Mouse (Mus musculus): Measurements from ENCODE around the gene Dirc2. TPM values are rescaled to one million over a fixed set of nuclear protein-coding genes. Genes with fewer than 3 reads are reported as not detected.

Gene Dirc2
- polyA plus RNA-seq, 1 experiment from 2014 or later = 16.0 TPM

GRCm38 (mm10) chr16:35765449-35765848 lies 3.7 kb downstream of the Dirc2 start:
- DNase-seq = no peak
- ATAC-seq (ENCODE audit: insufficient read depth) = no peak
- WGBS = 58% methylated on average over 2 of the region's 2 CpGs

GRCm38 (mm10) chr16:35764941-35765340 lies 4.2 kb downstream of the Dirc2 start:
- Histone ChIP-seq H3K9ac (no peak overlapping the region), H3K4me1 (ENCODE audit: insufficient read depth) (no peaks in the 10 kb centered on the region), H3K27ac (ENCODE audit: low read depth) (no peak overlapping the region), H3K9me3 (ENCODE audit: low read depth, low read length) (no peaks in the 10 kb centered on the region), H3K36me3 (ENCODE audit: insufficient read depth) (no peaks in the 10 kb centered on the region), H3K4me2 (no peak overlapping the region), H3K4me3 (ENCODE audit: low read depth, low read length) (no peak overlapping the region), H3K27me3 (ENCODE audit: insufficient read depth, low read length) (no peaks in the 10 kb centered on the region)
- ATAC-seq (ENCODE audit: insufficient read depth) (no peak), DNase-seq (no peak)
- no peak for TF ChIP-seq CTCF (IDR thresholded peaks at IDR 0.05; ENCODE audit: low read depth)
- 86% methylated on average over 1 of the region's 1 CpGs for WGBS

More at GRCm38 (mm10) chr16:35765449-35765848, 3.7 kb downstream of the Dirc2 start:
- Histone ChIP-seq H3K27me3 (ENCODE audit: insufficient read depth, low read length) (no peaks in the 10 kb centered on the region), H3K36me3 (ENCODE audit: insufficient read depth) (no peaks in the 10 kb centered on the region), H3K4me3 (ENCODE audit: low read depth, low read length) (no peak overlapping the region), H3K27ac (ENCODE audit: low read depth) (no peak overlapping the region), H3K4me2 (no peak overlapping the region), H3K9me3 (ENCODE audit: low read depth, low read length) (no peaks in the 10 kb centered on the region), H3K9ac (no peak overlapping the region), H3K4me1 (ENCODE audit: insufficient read depth) (no peaks in the 10 kb centered on the region)
- no peak for TF ChIP-seq CTCF (IDR thresholded peaks at IDR 0.05; ENCODE audit: low read depth)

- H3K27me3 ChIP-seq (ENCODE audit: insufficient read depth, low read length) = no peaks in the 10 kb centered on the region
- H3K27ac ChIP-seq (ENCODE audit: low read depth) = no peak overlapping the region; the same call in 1 of the 2 replicates
- 63% methylated on average over 11 of the region's 11 CpGs for WGBS
- TF ChIP-seq CTCF (IDR thresholded peaks at IDR 0.05; ENCODE audit: low read depth) = no peak
- DNase-seq (no peak), ATAC-seq (ENCODE audit: insufficient read depth) (no peak)
- no peaks in the 10 kb centered on the region for H3K9me3 ChIP-seq (ENCODE audit: low read depth, low read length)
- H3K9ac ChIP-seq = no peak overlapping the region
- no peak overlapping the region for H3K4me2 ChIP-seq
- H3K4me1 ChIP-seq (ENCODE audit: insufficient read depth) = no peaks in the 10 kb centered on the region
- H3K36me3 ChIP-seq (ENCODE audit: insufficient read depth) = no peaks in the 10 kb centered on the region
- no peak overlapping the region for H3K4me3 ChIP-seq (ENCODE audit: low read depth, low read length)
These were observed 5.4 kb downstream of the Dirc2 start for GRCm38 (mm10) chr16:35763590-35764296.

DNA sequence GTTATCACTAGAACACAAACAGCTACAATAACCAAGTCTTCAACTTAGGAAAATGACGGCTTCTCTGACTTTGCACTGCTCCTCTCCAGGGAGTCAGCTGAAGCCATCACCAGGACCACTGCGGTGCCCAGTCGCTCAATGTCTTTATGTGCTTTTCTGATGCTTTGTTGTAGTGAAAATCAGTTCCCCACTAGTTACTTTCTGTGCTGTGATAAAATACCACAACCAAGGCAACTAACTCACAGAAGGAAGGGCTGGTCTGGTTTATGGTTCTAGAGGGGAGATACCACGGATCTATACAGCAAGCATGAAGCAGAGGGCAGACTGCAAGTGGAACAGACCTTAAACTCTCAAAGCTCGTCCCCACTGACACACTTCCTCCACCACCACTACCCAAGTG lies 9.8 kb downstream of the Dirc2 start:
- Histone ChIP-seq H3K36me3 (ENCODE audit: insufficient read depth) (no peaks in the 10 kb centered on the region), H3K27ac (ENCODE audit: low read depth) (no peak overlapping the region), H3K4me2 (no peak overlapping the region), H3K9ac (no peak overlapping the region), H3K9me3 (ENCODE audit: low read depth, low read length) (no peaks in the 10 kb centered on the region), H3K4me3 (ENCODE audit: low read depth, low read length) (no peak overlapping the region), H3K27me3 (ENCODE audit: insufficient read depth, low read length) (no peaks in the 10 kb centered on the region), H3K4me1 (ENCODE audit: insufficient read depth) (no peaks in the 10 kb centered on the region)
- ATAC-seq (ENCODE audit: insufficient read depth) = no peak
- WGBS = 84% methylated on average over 5 of the region's 5 CpGs
- TF ChIP-seq CTCF (IDR thresholded peaks at IDR 0.05; ENCODE audit: low read depth) = no peak
- DNase-seq = no peak

- Histone ChIP-seq H3K4me2 (no peak overlapping the region), H3K9me3 (ENCODE audit: low read depth, low read length) (no peaks in the 10 kb centered on the region), H3K27me3 (ENCODE audit: insufficient read depth, low read length) (no peaks in the 10 kb centered on the region), H3K27ac (ENCODE audit: low read depth) (no peak overlapping the region), H3K36me3 (ENCODE audit: insufficient read depth) (no peaks in the 10 kb centered on the region), H3K4me1 (ENCODE audit: insufficient read depth) (no peaks in the 10 kb centered on the region), H3K4me3 (ENCODE audit: low read depth, low read length) (no peak overlapping the region), H3K9ac (no peak overlapping the region)
- DNase-seq = no peak
- 76% methylated on average over 9 of the region's 9 CpGs for WGBS
- TF ChIP-seq CTCF (IDR thresholded peaks at IDR 0.05; ENCODE audit: low read depth) = no peak
- ATAC-seq (ENCODE audit: insufficient read depth) = no peak
These were observed 12.5 kb downstream of the Dirc2 start for GRCm38 (mm10) chr16:35756697-35757096.

DNA sequence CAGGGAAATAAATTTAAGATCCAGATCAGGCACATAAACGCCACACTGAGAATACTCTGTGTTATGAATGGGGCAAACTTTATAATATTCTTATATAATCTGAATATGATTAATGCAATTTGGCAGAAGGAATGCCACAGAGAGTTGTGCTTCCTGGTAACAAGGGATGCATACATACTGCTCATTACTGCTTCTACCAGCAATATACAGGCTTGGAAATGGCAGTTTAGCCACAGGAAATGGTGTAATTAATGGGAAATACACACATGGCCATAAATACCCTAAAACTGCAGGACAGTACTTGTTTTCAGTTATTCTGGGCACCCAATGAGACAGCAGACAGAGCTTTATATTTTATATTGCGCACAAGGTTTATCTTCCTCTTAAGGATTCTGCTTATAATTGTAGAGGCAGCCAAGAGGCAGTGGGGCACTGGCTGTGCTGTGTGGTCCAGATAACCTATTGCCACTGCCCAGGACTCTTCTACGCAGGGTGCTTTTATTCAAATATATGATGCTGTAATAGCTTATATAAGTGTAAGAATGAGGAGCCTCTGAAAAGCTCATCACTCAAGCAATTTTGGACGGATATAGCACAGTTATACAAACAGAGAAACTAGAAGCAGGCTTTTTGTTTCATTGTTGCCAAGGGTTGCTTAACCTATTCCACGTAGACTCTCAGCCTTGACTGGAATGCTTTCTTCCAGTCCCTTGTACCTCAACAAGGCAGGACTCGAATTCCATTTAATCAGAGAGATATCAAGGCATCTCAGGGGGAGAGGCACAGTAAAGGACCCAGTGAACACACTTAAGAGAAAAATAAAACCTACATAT lies 13.4 kb downstream of the Dirc2 start:
- no peak overlapping the region for H3K27ac ChIP-seq (ENCODE audit: low read depth)
- DNase-seq = no peak
- H3K9ac ChIP-seq = no peak overlapping the region
- H3K4me2 ChIP-seq = no peak overlapping the region
- H3K4me3 ChIP-seq (ENCODE audit: low read depth, low read length) = no peak overlapping the region
- H3K36me3 ChIP-seq (ENCODE audit: insufficient read depth) = no peaks in the 10 kb centered on the region
- H3K4me1 ChIP-seq (ENCODE audit: insufficient read depth) = no peaks in the 10 kb centered on the region
- 51% methylated on average over 6 of the region's 6 CpGs for WGBS
- no peak for ATAC-seq (ENCODE audit: insufficient read depth)
- no peaks in the 10 kb centered on the region for H3K27me3 ChIP-seq (ENCODE audit: insufficient read depth, low read length)
- H3K9me3 ChIP-seq (ENCODE audit: low read depth, low read length) = no peaks in the 10 kb centered on the region
- TF ChIP-seq CTCF (IDR thresholded peaks at IDR 0.05; ENCODE audit: low read depth) = no peak

- Histone ChIP-seq H3K9ac (no peak overlapping the region), H3K36me3 (ENCODE audit: insufficient read depth) (no peaks in the 10 kb centered on the region), H3K4me3 (ENCODE audit: low read depth, low read length) (no peak overlapping the region), H3K27me3 (ENCODE audit: insufficient read depth, low read length) (no peaks in the 10 kb centered on the region), H3K4me2 (no peak overlapping the region), H3K27ac (ENCODE audit: low read depth) (no peak overlapping the region), H3K9me3 (ENCODE audit: low read depth, low read length) (no peaks in the 10 kb centered on the region), H3K4me1 (ENCODE audit: insufficient read depth) (no peaks in the 10 kb centered on the region)
- TF ChIP-seq CTCF (IDR thresholded peaks at IDR 0.05; ENCODE audit: low read depth) = no peak
- WGBS = 90% methylated on average over 5 of the region's 5 CpGs
- DNase-seq = no peak
- no peak for ATAC-seq (ENCODE audit: insufficient read depth)
These were observed 15.2 kb downstream of the Dirc2 start for GRCm38 (mm10) chr16:35753926-35754325.

Data from lung, embryonic 14.5 days (tissue).